Mouse (Mus musculus): Measurements from ENCODE around the gene Polr2b. TPM values are rescaled to one million over a fixed set of nuclear protein-coding genes. Genes with fewer than 3 reads are reported as not detected.

Gene Polr2b
- total RNA-seq, 2 experiments from 2014 or later, result 34.6 to 38.7 TPM

DNA sequence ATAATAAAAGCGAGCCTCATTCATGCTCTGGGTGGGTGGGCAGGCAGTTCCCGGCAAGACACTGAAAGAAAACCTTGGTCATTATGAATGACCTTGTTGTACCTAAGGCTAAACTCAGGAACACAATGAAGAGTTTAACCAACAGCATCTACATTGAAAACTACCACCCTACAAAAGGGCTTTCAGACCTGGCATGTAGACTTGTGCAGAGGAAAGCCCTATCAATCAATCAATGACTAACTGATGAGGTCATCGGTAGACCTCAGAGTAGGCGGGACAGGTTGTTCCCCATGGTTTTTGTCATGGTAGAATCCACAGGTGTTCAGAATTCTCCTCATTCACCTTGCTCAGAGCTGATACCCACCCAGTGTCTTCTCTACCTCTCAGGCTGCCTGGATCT, 50.0 kb downstream of the Polr2b start:
- no peak for ATAC-seq (replicated peaks; ENCODE audit: low FRiP score, poor library complexity, severe bottlenecking)

DNA sequence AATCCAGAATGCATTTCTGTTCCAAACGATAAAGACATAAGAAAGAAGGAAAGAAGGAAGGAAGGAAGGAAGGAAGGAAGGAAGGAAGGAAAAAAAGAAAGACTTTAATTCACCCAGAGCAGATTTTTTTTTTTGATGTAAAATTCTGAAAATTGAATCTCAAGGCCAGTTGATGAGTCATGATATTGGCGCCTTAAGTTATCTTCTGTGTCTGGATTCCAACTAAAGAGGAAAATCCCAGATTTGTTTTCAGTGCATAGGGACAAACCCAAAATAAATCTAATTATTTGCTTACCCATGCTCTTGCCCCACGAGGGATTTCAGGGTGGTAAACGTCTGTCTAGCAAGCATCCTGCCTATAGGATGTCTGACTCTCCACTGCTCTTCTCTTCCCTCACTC, 51.1 kb downstream of the Polr2b start:
- no peak for ATAC-seq (replicated peaks; ENCODE audit: low FRiP score, poor library complexity, severe bottlenecking)

DNA sequence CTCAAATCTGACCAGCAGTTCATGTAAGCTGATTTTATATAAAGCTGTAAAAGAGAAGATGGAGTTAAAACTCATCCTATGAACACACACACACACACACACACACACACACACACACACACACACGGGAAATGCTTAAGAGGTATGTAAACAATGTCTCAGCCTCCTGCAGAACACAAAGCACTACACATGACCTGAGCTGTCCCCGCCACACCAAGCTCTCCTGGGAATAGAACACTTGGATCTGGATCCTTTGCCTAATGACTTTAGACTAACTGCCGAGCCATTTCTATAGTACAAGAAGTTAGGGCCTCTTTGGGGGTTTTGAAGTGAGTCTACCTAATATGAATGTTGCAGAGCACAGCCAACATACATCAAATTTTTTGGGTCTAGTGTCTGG, 52.2 kb downstream of the Polr2b start:
- ATAC-seq (replicated peaks; ENCODE audit: low FRiP score, poor library complexity, severe bottlenecking), result no peak

DNA sequence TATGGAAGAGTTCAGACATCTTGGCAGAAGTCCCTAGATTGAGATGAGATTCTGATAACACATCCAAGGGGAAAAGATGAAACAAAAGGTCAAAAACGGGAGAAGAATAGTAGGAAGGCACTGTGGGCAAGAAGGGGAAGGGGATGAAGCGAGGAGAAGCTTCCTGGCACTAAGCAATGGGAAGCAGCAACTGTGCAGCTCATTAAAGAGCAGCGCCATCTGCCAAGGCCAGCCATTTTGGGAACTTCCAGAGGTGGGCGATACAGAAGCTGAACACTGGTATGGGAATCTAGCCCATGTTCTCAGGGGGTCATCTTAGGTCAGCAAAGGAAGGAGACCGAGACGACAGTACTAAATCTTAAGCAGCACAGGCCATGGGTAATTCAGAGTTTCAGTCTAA, 53.7 kb downstream of the Polr2b start:
- no peak for ATAC-seq (replicated peaks; ENCODE audit: low FRiP score, poor library complexity, severe bottlenecking)

DNA sequence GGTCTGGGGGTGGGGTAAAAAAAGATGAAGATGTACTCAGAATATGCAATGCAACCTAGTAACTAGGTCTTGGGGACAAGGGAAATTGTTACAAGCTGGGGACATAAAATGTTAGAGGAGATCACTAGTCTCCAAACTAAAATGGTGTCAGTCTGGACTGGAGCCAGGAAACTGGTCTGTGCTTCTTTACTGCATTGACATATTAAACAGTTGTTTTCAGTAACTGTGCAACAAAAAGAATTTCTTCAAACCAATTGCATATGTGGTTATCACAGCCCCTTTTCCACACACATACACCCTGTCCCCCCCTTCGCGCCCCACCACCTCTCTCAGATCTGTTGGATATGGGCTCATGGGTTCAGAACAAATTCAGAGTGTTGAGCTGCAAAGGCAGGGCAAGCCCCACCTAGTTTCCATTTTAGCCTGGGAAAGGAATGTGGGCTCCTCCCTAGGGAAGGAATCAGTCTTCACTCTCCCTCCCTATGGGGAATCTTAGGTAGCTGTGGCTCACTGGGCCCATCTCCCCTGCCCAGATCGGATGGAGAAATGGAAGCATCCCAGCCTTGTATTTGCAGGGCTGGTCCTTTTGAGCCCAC, 54.6 kb downstream of the Polr2b start:
- no peak for ATAC-seq (replicated peaks; ENCODE audit: low FRiP score, poor library complexity, severe bottlenecking)

DNA sequence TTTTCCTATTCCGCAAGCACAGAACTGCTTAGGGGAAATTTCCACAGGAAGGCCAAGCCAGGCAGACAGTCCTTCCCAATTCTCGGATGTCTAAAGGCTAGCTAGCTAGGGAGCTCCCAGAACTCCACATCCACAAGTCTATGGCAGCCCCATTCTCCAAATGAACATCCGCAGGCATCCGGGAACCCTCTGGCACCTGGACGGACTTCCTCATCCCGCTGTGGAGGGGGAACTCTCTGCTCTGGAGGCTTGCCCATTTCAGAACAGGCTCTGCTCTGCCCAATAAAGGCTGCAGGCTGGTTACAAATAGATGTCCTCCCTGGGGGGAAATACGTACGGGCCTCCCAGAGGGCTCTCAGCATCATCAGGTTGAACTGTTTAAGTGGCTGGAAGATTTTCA, 56.4 kb downstream of the Polr2b start:
- ATAC-seq (replicated peaks; ENCODE audit: low FRiP score, poor library complexity, severe bottlenecking), result no peak

DNA sequence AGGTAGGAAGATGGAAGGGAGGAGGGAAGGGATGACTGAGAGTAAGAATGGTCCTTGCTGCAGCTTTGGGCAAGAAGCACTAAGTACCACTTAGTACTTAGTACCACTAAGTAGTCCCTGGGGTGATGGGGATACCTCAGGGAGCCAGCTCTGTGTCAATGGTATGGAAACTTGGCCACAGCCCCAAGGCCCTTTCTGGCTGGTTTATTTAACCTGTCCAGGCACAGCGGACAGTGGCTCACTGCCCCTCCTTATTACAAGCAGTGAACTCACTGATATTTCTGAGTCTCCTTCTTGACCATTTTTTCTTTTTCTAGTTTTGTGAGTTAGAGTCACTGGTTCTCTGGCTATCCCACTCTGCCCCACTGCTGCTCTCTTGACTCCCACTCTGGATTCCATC, 57.2 kb downstream of the Polr2b start:
- ATAC-seq (replicated peaks; ENCODE audit: low FRiP score, poor library complexity, severe bottlenecking), result no peak

DNA sequence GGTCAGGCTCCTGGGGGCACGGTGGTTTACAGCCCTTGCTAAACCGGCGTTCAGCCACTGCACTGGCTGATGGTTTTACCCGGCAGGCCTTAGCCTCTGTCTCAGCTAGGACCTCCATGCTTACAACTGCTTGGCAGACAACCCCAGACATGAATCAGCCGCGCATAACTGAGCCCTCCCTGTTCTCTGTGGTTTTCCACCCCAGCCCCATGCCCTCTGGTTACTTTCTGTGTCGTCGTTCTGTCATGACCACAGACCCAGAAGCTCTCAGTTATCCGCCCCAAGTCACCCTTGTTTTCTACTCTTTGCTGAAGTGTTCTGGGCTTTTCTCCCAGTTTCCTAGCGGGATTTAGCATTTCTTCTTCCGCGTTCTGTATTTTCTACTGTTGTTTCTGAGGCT, 57.7 kb downstream of the Polr2b start:
- no peak for ATAC-seq (replicated peaks; ENCODE audit: low FRiP score, poor library complexity, severe bottlenecking)

DNA sequence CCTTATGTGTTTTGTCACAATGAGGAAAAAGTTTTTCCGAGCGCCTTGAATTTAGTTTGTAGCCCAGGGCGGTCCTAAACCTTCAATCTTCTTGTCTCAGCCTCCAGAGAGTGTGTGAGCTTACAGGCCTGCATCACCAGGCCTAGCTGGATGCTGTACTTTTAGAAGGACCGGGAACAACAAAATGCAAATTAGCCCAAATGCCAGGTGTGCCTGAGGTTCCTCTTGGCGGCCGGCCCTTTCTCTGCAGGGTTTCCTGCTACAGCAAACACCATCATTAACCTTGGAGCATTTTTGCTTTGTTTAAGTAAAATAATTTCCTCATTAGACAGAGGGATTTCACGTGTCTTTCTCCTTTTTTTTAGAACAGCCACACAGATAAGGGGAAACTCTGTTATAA, 58.2 kb downstream of the Polr2b start:
- no peak for ATAC-seq (replicated peaks; ENCODE audit: low FRiP score, poor library complexity, severe bottlenecking)

DNA sequence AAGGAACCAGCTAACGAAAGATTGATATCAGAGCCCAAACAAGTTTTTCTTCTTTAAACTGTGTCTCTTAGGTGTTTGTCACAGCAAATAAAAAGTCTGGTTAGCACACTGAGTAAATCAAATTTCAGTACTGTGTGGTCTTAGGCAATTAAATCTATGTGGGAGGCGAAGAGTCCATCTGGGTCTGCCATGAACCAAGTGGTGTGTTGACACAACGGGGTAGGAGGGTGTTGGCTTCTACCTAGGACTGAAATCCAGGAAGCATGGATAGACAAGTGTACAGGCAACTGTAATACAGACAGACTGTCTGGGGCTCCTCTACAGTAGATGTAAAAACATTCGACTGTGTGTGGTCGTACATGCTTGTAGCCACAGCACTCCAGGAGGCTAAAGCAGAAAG, 59.4 kb downstream of the Polr2b start:
- no peak for ATAC-seq (replicated peaks; ENCODE audit: low FRiP score, poor library complexity, severe bottlenecking)

DNA sequence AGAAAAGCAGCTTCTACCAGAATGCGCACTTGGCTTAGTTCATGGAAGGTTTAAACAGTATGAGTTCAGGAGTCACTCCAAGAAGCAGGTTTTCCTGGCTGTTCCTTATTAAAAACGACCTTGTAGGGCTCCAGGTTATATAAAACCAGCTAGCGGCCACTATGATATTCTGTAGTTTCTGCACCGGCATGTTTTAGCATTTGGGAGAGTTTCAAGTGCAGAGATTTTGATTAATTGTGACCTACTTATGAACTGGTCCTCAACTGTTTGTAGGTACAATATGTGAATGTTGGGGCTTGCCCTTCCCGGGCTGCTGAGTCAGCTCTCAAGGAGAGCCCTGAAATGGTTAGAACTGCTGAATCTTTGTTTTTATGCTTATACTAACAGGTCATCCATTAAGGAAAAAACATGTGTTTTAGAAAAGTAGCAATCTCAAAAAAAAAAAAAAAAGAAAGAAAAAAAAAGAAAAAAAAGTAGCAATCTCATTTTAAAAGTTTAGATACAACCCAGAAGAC, 60.5 kb downstream of the Polr2b start:
- ATAC-seq (replicated peaks; ENCODE audit: low FRiP score, poor library complexity, severe bottlenecking), result no peak

DNA sequence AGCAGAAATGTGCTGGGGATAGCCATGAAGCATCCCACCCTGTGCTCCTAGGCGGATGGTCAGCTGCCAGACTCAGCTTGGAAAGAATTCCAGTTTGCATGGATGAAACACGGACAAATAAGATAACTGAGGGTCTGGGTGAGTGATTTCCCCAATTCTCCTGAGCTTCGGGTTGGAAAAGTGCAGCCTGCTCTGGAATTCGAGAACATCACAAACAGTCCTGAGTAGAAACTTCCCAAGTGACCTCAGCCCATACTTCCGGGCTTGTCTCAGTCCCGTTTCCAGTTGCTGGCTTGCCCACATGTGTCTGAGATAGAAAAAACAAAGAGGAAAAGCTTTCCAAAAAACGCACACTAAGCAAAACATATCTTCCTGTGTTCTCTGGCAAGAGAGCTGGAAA, 62.3 kb downstream of the Polr2b start:
- no peak for ATAC-seq (replicated peaks; ENCODE audit: low FRiP score, poor library complexity, severe bottlenecking)

DNA sequence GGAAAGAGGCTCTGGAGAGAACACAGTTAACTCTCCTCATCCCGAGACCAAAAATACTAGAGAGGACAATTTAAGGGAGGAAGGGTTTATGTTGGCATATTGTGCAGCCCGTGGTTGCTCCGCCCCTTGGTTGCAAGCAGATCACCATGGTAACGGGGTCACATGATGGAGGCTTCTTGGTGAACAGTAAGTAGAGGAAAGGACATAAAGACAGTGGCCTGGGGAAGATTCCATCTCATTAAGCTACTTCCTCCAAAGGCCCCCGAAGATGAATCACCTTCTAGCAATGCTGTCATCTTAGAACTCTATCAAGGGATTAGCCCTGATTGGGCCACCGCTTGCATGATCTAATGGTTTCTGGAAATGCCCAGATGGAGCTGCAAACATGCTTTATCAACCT, 62.8 kb downstream of the Polr2b start:
- ATAC-seq (replicated peaks; ENCODE audit: low FRiP score, poor library complexity, severe bottlenecking), result no peak

DNA sequence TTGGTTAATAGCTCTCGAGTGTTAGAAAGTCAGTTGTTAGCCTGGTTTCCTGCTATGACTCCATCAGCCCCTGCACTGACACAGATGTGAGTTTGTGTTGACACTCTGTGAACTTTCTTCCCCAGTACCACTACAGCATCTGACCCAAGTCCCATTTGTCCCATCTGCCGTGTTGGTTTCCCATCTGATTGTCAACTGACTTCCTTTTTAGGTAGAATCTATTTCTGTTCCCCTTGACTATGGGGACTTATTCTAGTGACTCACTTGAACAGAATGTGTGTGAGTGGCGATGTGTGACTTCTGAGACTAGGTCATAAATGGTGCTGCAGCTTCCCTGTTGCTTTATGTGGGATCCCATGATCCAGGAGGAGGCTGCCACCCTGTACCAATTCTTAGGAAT, 65.0 kb downstream of the Polr2b start:
- no peak for ATAC-seq (replicated peaks; ENCODE audit: low FRiP score, poor library complexity, severe bottlenecking)

DNA sequence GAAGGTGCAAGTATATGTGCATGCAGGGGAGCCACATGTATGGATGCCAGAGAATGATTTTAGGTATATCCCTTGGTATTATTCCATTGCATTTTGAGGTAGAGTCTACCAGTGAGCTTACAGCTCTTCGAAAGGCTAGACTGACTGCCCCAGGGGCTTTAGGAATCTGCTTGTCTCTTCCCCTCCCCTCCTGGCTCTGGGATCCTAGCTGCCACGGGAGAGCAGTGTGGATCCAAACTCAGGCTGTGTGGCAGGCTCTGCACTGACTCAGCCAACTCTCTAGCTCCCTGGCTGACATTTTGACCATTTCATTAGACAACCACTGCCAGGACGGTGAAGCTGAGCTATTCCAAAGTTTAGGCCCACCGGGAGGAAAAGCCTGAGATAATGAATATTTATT, 65.6 kb downstream of the Polr2b start:
- no peak for ATAC-seq (replicated peaks; ENCODE audit: low FRiP score, poor library complexity, severe bottlenecking)

DNA sequence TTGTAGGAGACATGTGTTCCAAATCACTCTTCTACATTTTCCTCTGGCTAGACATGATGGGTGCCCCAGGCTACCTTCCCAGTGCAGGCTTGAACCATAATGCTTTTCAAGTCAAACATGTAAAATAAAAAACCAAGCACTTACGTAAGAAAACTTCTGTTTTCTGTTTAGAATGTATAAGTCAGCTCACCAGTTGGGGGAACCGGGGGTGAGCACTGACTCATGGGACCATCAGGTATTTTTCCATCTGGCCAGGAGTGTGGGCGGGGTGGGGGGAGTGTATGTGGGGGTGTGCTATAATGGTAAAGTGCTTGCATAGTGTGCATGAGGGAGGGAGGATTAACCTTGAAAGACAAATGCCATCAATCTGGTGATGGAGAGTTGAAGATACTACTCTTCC, 68.1 kb downstream of the Polr2b start:
- ATAC-seq (replicated peaks; ENCODE audit: low FRiP score, poor library complexity, severe bottlenecking), result no peak

DNA sequence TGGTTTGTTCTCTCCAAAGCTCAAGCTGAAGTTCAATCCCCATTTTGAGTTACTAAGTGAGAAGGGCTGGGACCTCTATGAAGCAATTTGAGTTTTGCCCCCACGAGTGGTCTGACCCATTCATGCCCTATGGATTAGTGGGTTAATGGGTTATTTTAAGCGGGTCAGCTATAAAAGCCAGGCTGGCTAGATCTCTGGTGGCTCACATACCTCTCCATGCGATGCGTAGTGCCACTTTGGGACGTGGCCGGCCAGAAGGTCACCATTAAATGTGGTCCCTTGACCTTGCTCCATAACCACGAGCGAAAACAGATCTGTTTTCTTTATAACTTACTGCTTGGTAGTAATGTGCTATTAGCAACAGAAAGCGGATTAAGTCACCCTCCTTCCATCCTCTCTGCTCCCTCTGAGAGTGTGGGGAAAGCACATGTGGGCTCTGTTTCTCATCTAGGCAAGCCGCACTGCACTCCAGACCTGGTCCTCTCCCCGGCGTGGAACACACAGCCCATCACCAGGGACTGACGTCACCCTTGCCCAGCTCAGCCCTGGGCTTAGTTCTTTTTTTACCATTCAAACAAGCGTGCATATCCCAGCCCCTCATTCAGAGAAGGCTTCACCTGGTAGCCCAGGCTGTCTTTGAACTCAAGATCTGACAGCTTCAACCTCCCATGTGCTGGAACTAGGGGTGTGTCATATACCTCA, 69.6 kb downstream of the Polr2b start:
- no peak for ATAC-seq (replicated peaks; ENCODE audit: low FRiP score, poor library complexity, severe bottlenecking)

DNA sequence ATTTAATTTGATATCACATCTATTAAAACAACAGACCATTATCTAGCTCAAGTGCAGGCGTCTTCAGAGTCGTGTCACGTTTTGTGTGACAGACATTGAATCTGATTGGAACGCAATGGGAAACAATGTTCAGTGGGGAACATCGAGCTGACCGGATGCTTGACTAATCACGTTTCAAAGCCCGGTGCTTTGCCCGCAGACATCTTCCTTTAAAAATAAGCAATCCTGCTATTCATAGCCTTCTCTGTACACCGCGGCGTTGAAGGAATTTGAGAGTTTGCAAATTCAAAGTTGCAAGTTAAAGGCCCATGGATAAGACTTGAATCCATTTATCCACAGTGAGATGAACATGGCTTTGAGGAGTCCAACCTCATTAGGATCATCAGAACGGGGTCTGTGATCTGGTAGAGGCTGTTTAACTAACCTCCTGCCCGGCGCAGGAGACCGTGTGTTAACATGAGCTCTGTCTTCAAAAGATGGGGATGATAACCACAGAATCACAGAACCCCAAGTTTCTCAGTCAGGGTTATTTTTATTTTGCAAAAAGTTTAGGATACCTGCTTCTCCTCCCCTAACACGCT, 70.5 kb downstream of the Polr2b start:
- ATAC-seq (replicated peaks; ENCODE audit: low FRiP score, poor library complexity, severe bottlenecking), result no peak

DNA sequence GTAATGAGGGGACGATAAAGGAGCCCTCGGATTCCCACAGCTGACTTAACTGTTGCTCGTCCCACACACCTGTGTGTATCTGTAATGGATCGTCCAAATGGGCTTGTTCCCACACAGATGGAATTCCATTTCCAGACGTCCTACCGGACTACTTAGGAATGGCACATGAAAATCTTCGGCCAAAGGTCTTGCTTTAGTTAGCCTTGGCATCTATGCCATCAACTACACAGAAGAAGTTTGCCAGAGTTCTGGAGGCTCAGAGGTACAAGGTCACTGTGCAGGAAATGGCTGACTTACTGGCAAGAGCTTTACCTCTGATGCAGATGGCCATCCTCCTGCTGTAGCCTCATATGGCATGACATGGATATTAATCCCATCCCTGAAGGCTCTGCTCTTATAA, 71.3 kb downstream of the Polr2b start:
- no peak for ATAC-seq (replicated peaks; ENCODE audit: low FRiP score, poor library complexity, severe bottlenecking)

DNA sequence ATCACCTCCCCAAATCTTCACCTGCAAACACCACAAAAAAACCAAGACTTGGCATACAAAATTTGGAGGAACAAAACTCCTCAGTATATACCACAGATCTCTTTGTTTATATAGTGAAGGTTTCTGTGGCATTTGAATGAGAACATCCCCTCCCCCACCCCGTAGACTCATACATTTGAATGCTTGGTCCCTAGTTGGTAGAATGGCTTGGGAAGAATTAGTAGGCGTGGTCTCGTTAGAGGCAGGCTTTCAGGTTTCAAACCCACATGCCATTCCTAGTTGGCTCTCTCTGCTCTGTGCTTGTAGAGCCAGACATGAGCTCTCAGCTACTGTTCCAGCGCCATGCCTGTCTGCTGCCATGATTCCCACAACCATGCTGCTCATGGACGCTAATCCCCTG, 71.7 kb downstream of the Polr2b start:
- ATAC-seq (replicated peaks; ENCODE audit: low FRiP score, poor library complexity, severe bottlenecking), result no peak

DNA sequence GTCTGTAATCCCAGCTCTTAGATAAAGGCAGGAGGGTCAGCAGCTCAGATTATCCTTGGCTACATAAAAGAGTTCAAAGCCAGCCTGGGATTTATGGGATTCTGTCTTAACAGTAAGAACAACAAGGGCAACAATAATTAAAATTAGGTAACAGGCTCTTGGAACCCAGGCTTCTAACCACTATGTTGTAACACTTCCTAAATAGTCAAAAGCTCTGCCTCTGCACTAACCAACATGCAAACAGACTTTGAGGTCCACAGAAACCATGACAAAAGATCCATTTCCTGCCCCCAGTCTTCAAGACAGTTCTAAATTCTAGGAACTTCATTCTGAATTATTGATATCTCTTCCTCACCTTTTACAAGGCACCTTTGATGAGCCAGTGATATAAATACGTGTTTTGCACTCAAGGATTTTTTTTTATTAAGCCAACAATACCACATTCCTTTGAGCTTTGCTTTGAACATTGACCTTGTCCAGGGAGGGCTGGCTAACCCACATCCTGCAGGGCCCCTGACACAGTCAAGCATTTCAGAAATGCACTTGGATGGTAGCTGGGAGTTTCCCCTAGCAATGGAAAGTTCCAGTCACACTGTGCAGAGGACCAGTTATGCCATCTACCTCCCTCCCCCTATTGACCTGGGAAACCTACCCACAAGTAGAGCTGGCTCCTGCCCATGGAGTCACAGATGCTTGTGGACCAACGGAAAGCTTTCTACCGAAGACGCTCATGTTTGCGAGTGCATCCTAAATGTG, 74.0 kb downstream of the Polr2b start:
- ATAC-seq (replicated peaks; ENCODE audit: low FRiP score, poor library complexity, severe bottlenecking), result no peak

All from erythroblast, adult 5-6 weeks (primary cell).